Mouse (Mus musculus) lung, postnatal 0 days (tissue): ENCODE results near the gene Klrd1.

Experiments
- CTCF ChIP-seq: IDR thresholded peaks from 2 replicates; pipeline ENCODE4 v1.5.1; 2016; ENCODE audit warnings: antibody characterized with exemption, mild to moderate bottlenecking
- EP300 ChIP-seq: IDR thresholded peaks from 2 replicates; pipeline ENCODE4 v1.6.1; 2016; ENCODE audit warnings: antibody characterized with exemption, mild to moderate bottlenecking, control low read depth

GRCm38 (mm10) chr6:129581896-129582295 is 9.7 kb upstream of the Klrd1 start:
- no peak for TF ChIP-seq CTCF
- no peak for TF ChIP-seq EP300
